ENCODE assay signal across 30 mouse cellular contexts in the genomic region with DNA sequence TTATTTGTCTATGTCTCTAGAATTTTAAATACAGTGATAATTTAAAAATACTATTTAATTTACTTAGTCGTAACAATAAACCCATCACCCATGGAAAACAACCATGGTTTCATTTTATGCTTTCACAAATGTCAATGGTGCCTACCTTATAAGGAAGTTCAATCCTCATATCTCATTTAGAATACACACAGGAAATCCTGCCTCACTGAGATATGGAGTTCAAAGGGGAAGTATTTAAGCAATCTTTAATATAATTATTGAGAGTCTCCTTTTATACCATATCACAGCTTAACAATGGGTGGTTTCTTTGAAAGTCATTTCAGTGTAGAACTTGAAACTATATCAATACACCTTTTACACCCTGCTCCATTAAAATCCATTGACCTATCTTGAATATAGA.
DNase-seq lines count a peak whose midpoint lies in the region; ATAC-seq lines count a peak whose summit lies in the region.
"Had no signal": no experiment of that assay in that cellular context is flagged by ENCODE, and none has a peak within 500 bp of the region (broad histone marks: within the 10 kb centered on the region; RNA-seq: fewer than 3 reads in every experiment).

No protein-coding gene starts in this region.

- no peak overlapping the region for H3K4me2 ChIP-seq in kidney, embryonic 15.5 days
- H3K4me2 ChIP-seq: embryonic facial prominence, embryonic 13.5 days; forebrain, embryonic 13.5 days; heart, embryonic 13.5 days; hindbrain, embryonic 12.5 days; hindbrain, embryonic 15.5 days; intestine, embryonic 15.5 days had no signal

- no peaks in the 10 kb centered on the region for H3K36me3 ChIP-seq in kidney, embryonic 15.5 days
- H3K36me3 ChIP-seq: embryonic facial prominence, embryonic 10.5 days; embryonic facial prominence, embryonic 13.5 days; G1E; heart, embryonic 10.5 days; heart, embryonic 13.5 days; hindbrain, embryonic 12.5 days; hindbrain, embryonic 15.5 days; intestine, embryonic 15.5 days had no signal

- no peaks in the 10 kb centered on the region for H3K27me3 ChIP-seq in kidney, embryonic 15.5 days
- H3K27me3 ChIP-seq: embryonic facial prominence, embryonic 13.5 days; forebrain, embryonic 13.5 days; heart, embryonic 13.5 days; hindbrain, embryonic 12.5 days; hindbrain, embryonic 15.5 days; intestine, embryonic 15.5 days had no signal

- peak; percentile 82 to 94 for ATAC-seq in hematopoietic stem cell, adult 5-6 weeks (replicated peaks in 1 of 2; ENCODE audit: insufficient read depth in 1 of 2, low FRiP score in 2 of 2, low TSS enrichment in 1 of 2, low read depth in 1 of 2, poor library complexity in 2 of 2, severe bottlenecking in 2 of 2)
- peak; percentile 83 for ATAC-seq in megakaryocyte progenitor cell, adult 5-6 weeks (replicated peaks; ENCODE audit: poor library complexity)
- ATAC-seq in kidney, embryonic 15.5 days (replicated peaks; ENCODE audit: low FRiP score) = no peak
- ATAC-seq: forebrain, embryonic 13.5 days; forebrain, embryonic 16.5 days; intestine, embryonic 15.5 days had no signal

- DNase-seq in 416B (ENCODE audit: low read depth) = peak; percentile 33
- DNase-seq in c-Kit-positive CD71-negative TER-119-negative erythroid progenitor cells, embryonic 14.5 days (ENCODE audit: low read depth) = peak; percentile 8
- DNase-seq in gastrocnemius, postnatal 25 days = no peak
- no peak for DNase-seq in cerebellum, postnatal 25 days
- no peak for DNase-seq in layer of hippocampus, adult 9-10 months (ENCODE audit: low spot score)
- DNase-seq: adrenal gland, adult 8-10 months; adrenal gland, postnatal 25 days; B cell, adult 2 months; cerebellum, adult 8-10 months; cerebellum, postnatal 14 days; embryo, embryonic 11 days; gastrocnemius, postnatal 10 days; heart, adult 2 months; heart, postnatal 14 days; heart, postnatal 4 days; kidney, adult 11 months had no signal

- WGBS in kidney, embryonic 15.5 days = 85% methylated on average over 1 of the region's 1 CpGs

- no peak overlapping the region for H3K27ac ChIP-seq in kidney, embryonic 15.5 days
- H3K27ac ChIP-seq: embryonic facial prominence, embryonic 10.5 days; embryonic facial prominence, embryonic 13.5 days; forebrain, embryonic 13.5 days; heart, adult 2 months; heart, embryonic 10.5 days; heart, embryonic 13.5 days; hindbrain, embryonic 12.5 days; hindbrain, embryonic 15.5 days; intestine, embryonic 15.5 days had no signal

- no peak overlapping the region for H3K9ac ChIP-seq in kidney, embryonic 15.5 days
- H3K9ac ChIP-seq: embryonic facial prominence, embryonic 13.5 days; forebrain, embryonic 13.5 days; heart, embryonic 13.5 days; hindbrain, embryonic 12.5 days; hindbrain, embryonic 15.5 days; intestine, embryonic 15.5 days had no signal

- no peak overlapping the region for H3K4me3 ChIP-seq in kidney, embryonic 15.5 days (replicated peaks)
- H3K4me3 ChIP-seq: embryonic facial prominence, embryonic 10.5 days; embryonic facial prominence, embryonic 13.5 days; erythroblast, embryonic 14.5 days; forebrain, embryonic 13.5 days; heart, adult 2 months; heart, embryonic 10.5 days; heart, embryonic 13.5 days; hindbrain, embryonic 12.5 days; hindbrain, embryonic 15.5 days; intestine, embryonic 15.5 days had no signal

- H3K9me3 ChIP-seq in kidney, embryonic 15.5 days (replicated peaks) = no peaks in the 10 kb centered on the region
- H3K9me3 ChIP-seq: embryonic facial prominence, embryonic 10.5 days; embryonic facial prominence, embryonic 13.5 days; forebrain, embryonic 13.5 days; heart, embryonic 10.5 days; heart, embryonic 13.5 days; hindbrain, embryonic 12.5 days; hindbrain, embryonic 15.5 days; intestine, embryonic 15.5 days had no signal

- H3K4me1 ChIP-seq in kidney, embryonic 15.5 days = no peaks in the 10 kb centered on the region
- H3K4me1 ChIP-seq: embryonic facial prominence, embryonic 10.5 days; embryonic facial prominence, embryonic 13.5 days; heart, embryonic 10.5 days; heart, embryonic 13.5 days; hindbrain, embryonic 12.5 days; hindbrain, embryonic 15.5 days; intestine, embryonic 15.5 days had no signal

Comparison
In these comparisons a context has a peak if more than half of its experiments do, and no peak if none do; other contexts are left out.
1. DNase-seq: peak in 416B (single experiment) and c-Kit-positive CD71-negative TER-119-negative erythroid progenitor cells, embryonic 14.5 days (single experiment); none in gastrocnemius, postnatal 25 days (single experiment), cerebellum, postnatal 25 days (0 of 2) and layer of hippocampus, adult 9-10 months (single experiment).